ENCODE assay signal across 8 mouse cellular contexts in genomic region chr6:113690008-113690399, GRCm38 (mm10). TPM values are rescaled to one million over a fixed set of nuclear protein-coding genes. Genes with fewer than 3 reads are reported as not detected.
DNase-seq lines count a peak whose midpoint lies in the region; ATAC-seq and TF ChIP-seq lines count a peak whose summit lies in the region.

No protein-coding gene starts in this region.

- H3K9ac ChIP-seq in intestine, postnatal 0 days (ENCODE audit: low read depth, low read length) = no peak overlapping the region
- H3K9ac ChIP-seq in lung, postnatal 0 days (replicated peaks; ENCODE audit: low read depth) = no peak overlapping the region

- peak; percentile 32 for ATAC-seq in intestine, postnatal 0 days
- ATAC-seq in lung, postnatal 0 days = peak; percentile 41
- no peak for ATAC-seq in activated CD4-positive, CD25-positive, alpha-beta regulatory T cell, adult 4 months

- H3K27ac ChIP-seq in bone marrow macrophage, adult 2 months (ENCODE audit: insufficient read depth, low read depth, low read length) = peak overlapping the region; percentile 75
- peak overlapping the region; percentile 89 for H3K27ac ChIP-seq in intestine, postnatal 0 days (ENCODE audit: low read depth, low read length)
- peak overlapping the region; percentile 92 for H3K27ac ChIP-seq in lung, postnatal 0 days (ENCODE audit: low read length)

- 47% methylated on average over 7 of the region's 7 CpGs for WGBS in lung, adult 2 months
- WGBS in intestine, postnatal 0 days = 6% methylated on average over 7 of the region's 7 CpGs
- WGBS in lung, postnatal 0 days = 16% methylated on average over 7 of the region's 7 CpGs

- peaks cover 35% of the 10 kb centered on the region for H3K36me3 ChIP-seq in intestine, postnatal 0 days (ENCODE audit: control insufficient read depth, insufficient read depth)
- no peaks in the 10 kb centered on the region for H3K36me3 ChIP-seq in lung, postnatal 0 days (ENCODE audit: insufficient read depth, low read length)

- TF ChIP-seq CTCF in lung, adult 2 months (IDR thresholded peaks at IDR 0.05; ENCODE audit: insufficient read depth, low read length) = no peak
- TF ChIP-seq CTCF in bone marrow macrophage, adult 2 months (IDR thresholded peaks at IDR 0.05; ENCODE audit: low read depth, low read length) = no peak
- no peak for TF ChIP-seq CTCF in intestine, postnatal 0 days (IDR thresholded peaks at IDR 0.05; ENCODE audit: low read depth)
- no peak for TF ChIP-seq CTCF in lung, postnatal 0 days (IDR thresholded peaks at IDR 0.05)

- no peaks in the 10 kb centered on the region for H3K27me3 ChIP-seq in intestine, postnatal 0 days (replicated peaks; ENCODE audit: control insufficient read depth, insufficient read depth, low read length)
- no peaks in the 10 kb centered on the region for H3K27me3 ChIP-seq in lung, postnatal 0 days (replicated peaks; ENCODE audit: insufficient read depth, low read length)

- TF ChIP-seq EP300 in lung, postnatal 0 days (IDR thresholded peaks at IDR 0.05) = no peak

- no peaks in the 10 kb centered on the region for H3K9me3 ChIP-seq in intestine, postnatal 0 days (ENCODE audit: control insufficient read depth)
- no peaks in the 10 kb centered on the region for H3K9me3 ChIP-seq in lung, postnatal 0 days (ENCODE audit: low read length)

- no peak for TF ChIP-seq POLR2A in lung, adult 2 months (IDR thresholded peaks at IDR 0.05; ENCODE audit: borderline replicate concordance, extremely low read depth, low read depth, low read length)
- no peak for TF ChIP-seq POLR2A in bone marrow macrophage, adult 2 months (IDR thresholded peaks at IDR 0.05; ENCODE audit: borderline replicate concordance, low read depth, low read length)

- H3K4me2 ChIP-seq in intestine, postnatal 0 days (replicated peaks; ENCODE audit: low read depth) = peak overlapping the region; percentile 57
- 0 out of 2 replicates have a peak overlapping the region, but pooled peaks have one; percentile 3 for H3K4me2 ChIP-seq in lung, postnatal 0 days (replicated peaks; ENCODE audit: low read depth, low read length)

- peak; percentile 38 for DNase-seq in lung, adult 2 months
- DNase-seq in lung, postnatal 25 days (ENCODE audit: low spot score) = no peak
- DNase-seq in lung, postnatal 0 days (ENCODE audit: low spot score) = peak; percentile 13
- no peak for DNase-seq in B cell, adult 2 months
- no peak for DNase-seq in cerebellum, adult 11-12 months

- no peak overlapping the region for H3K4me3 ChIP-seq in lung, adult 2 months (replicated peaks; ENCODE audit: extremely low read depth, low read depth, low read length)
- H3K4me3 ChIP-seq in bone marrow macrophage, adult 2 months (ENCODE audit: insufficient read depth, low read length) = no peak overlapping the region
- H3K4me3 ChIP-seq in intestine, postnatal 0 days (ENCODE audit: low read depth, low read length) = no peak overlapping the region
- H3K4me3 ChIP-seq in lung, postnatal 0 days (ENCODE audit: low read depth, low read length) = no peak overlapping the region

- H3K4me1 ChIP-seq in lung, adult 2 months (ENCODE audit: control insufficient read depth, insufficient read depth, low read length) = peaks cover 9% of the 10 kb centered on the region
- peaks cover 39% of the 10 kb centered on the region for H3K4me1 ChIP-seq in bone marrow macrophage, adult 2 months (ENCODE audit: control insufficient read depth, insufficient read depth, low read length)
- H3K4me1 ChIP-seq in intestine, postnatal 0 days (replicated peaks; ENCODE audit: control insufficient read depth, insufficient read depth, low read length) = peaks cover 4% of the 10 kb centered on the region
- peaks cover 14% of the 10 kb centered on the region; the same call in 1 of the 2 replicates for H3K4me1 ChIP-seq in lung, postnatal 0 days (ENCODE audit: insufficient read depth, low read depth, low read length)

RNA-seq across cellular contexts. Expression of gene Tatdn2, which starts 6.8 kb away (rescaled TPM):
- polyA plus RNA-seq in lung, adult 2 months (2012; rRNA removed) = 21.0 and 24.5 TPM in 2 replicates
- 27.9 and 32.1 TPM in 2 replicates for polyA plus RNA-seq in bone marrow macrophage, adult 2 months (2012; ENCODE audit: insufficient read depth, insufficient read length, missing spikeins)
- 1.1 and 1.5 TPM in 2 replicates for polyA plus RNA-seq in intestine, postnatal 0 days (2015; fragmentation: Nextera tagmentation; extraction: Ambion mirVana)
- polyA plus RNA-seq in lung, postnatal 0 days (2015; fragmentation: Nextera tagmentation; extraction: Ambion mirVana) = 1.1 and 1.3 TPM in 2 replicates
- 1 to 10 TPM; 1.0 to 5.0 TPM for polyA plus RNA-seq in activated CD4-positive, CD25-positive, alpha-beta regulatory T cell, adult 4 months (2017; shearing (Covaris generic))

RNA-seq across cellular contexts. Expression of gene Ghrl, which starts 29.7 kb away (rescaled TPM):
- polyA plus RNA-seq in lung, adult 2 months (2012; rRNA removed) = 1.8 and 2.0 TPM in 2 replicates
- polyA plus RNA-seq in bone marrow macrophage, adult 2 months (2012; ENCODE audit: insufficient read depth, insufficient read length, missing spikeins) = not detected in 2 replicates
- 139 and 148 TPM in 2 replicates for polyA plus RNA-seq in intestine, postnatal 0 days (2015; fragmentation: Nextera tagmentation; extraction: Ambion mirVana)
- polyA plus RNA-seq in lung, postnatal 0 days (2015; fragmentation: Nextera tagmentation; extraction: Ambion mirVana) = 5.5 and 6.0 TPM in 2 replicates
- polyA plus RNA-seq in activated CD4-positive, CD25-positive, alpha-beta regulatory T cell, adult 4 months (2017; shearing (Covaris generic)) = not detected

RNA-seq across cellular contexts. Expression of gene Sec13, which starts 50.5 kb away (rescaled TPM):
- 98.2 and 115 TPM in 2 replicates for polyA plus RNA-seq in lung, adult 2 months (2012; rRNA removed)
- polyA plus RNA-seq in bone marrow macrophage, adult 2 months (2012; ENCODE audit: insufficient read depth, insufficient read length, missing spikeins) = 52.3 and 59.9 TPM in 2 replicates
- 362 and 381 TPM in 2 replicates for polyA plus RNA-seq in intestine, postnatal 0 days (2015; fragmentation: Nextera tagmentation; extraction: Ambion mirVana)
- 163 and 178 TPM in 2 replicates for polyA plus RNA-seq in lung, postnatal 0 days (2015; fragmentation: Nextera tagmentation; extraction: Ambion mirVana)
- polyA plus RNA-seq in activated CD4-positive, CD25-positive, alpha-beta regulatory T cell, adult 4 months (2017; shearing (Covaris generic)) = 100 to 1,000 TPM; 139 to 168 TPM

RNA-seq across cellular contexts. Expression of gene Irak2, which starts 51.7 kb away (rescaled TPM):
- polyA plus RNA-seq in lung, adult 2 months (2012; rRNA removed) = 48.8 and 53.8 TPM in 2 replicates
- polyA plus RNA-seq in bone marrow macrophage, adult 2 months (2012; ENCODE audit: insufficient read depth, insufficient read length, missing spikeins) = 54.3 and 57.5 TPM in 2 replicates
- 21.2 and 26.1 TPM in 2 replicates for polyA plus RNA-seq in intestine, postnatal 0 days (2015; fragmentation: Nextera tagmentation; extraction: Ambion mirVana)
- polyA plus RNA-seq in lung, postnatal 0 days (2015; fragmentation: Nextera tagmentation; extraction: Ambion mirVana) = 15.6 and 16.1 TPM in 2 replicates
- polyA plus RNA-seq in activated CD4-positive, CD25-positive, alpha-beta regulatory T cell, adult 4 months (2017; shearing (Covaris generic)) = 10 to 100 TPM; 21.9 to 29.8 TPM

Comparison
In these comparisons a context has a peak if more than half of its experiments do, and no peak if none do; other contexts are left out.
1. DNase-seq: peak in lung, adult 2 months (single experiment) and lung, postnatal 0 days (single experiment); none in lung, postnatal 25 days (single experiment), B cell, adult 2 months (0 of 2) and cerebellum, adult 11-12 months (single experiment).
2. RNA of gene Ghrl, which starts 29.7 kb away (polyA plus RNA-seq): 139 to 148 TPM in intestine, postnatal 0 days; 5.5 to 6.0 TPM in lung, postnatal 0 days, 1.8 to 2.0 TPM in lung, adult 2 months, not detected in activated CD4-positive, CD25-positive, alpha-beta regulatory T cell, adult 4 months and not detected in bone marrow macrophage, adult 2 months; every median in the first group is over 10 times any median in the second.
3. Peak in every context shown above with its lines, with median percentiles within 50 percentile points of each other: H3K27ac ChIP-seq.